Mouse (Mus musculus): ENCODE results near the gene Olfr904. TPM values are rescaled to one million over a fixed set of nuclear protein-coding genes. Genes with fewer than 3 reads are reported as not detected.

Olfr904 gene
- total RNA-seq (2021) = not detected

GRCm38 (mm10) chr9:38462844-38463243, at the start of gene Olfr904:
Olfr904 (plus strand) TSS chr9:38463144.
- no peak for DNase-seq

DNA sequence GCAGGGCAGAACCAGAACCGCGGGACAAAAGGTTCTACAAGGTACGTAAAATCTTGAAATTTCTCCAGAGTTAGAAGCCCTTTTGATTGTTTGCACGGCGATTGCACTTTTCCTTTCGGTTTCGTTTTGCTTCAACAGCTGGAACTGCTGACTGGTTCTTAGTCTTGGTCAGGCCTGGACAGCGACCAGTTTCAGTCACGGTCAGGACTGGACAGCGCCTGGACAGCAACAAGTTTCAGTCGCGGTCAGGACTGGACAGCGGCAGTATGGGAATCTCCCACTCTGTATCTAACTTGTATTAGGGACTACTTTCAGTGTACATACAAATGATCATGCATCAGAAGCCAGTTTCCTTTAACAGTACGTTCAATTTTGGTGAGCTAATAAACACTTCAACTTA, 49.4 kb upstream of the Olfr904 start:
- peak; percentile 24 for DNase-seq

DNA sequence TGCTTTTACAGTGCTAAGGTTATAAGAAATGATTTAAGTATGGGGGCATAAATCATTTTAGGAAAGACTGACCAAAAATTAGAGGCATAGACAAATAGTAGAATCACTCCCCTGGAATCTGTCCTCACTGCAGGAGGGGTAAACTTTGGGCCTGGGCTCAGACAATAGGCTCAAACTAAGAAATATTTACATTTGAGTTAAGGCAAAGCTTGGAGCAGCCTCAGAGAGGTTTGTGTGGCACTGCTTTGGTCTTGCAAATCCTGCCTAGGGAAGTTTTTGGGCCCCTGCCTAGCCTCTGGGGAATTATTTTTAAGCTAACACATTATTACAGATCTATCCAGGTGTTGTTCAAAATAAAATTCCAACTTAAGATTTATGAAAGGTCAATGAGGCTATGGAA, 39.1 kb upstream of the Olfr904 start:
- DNase-seq = no peak

DNA sequence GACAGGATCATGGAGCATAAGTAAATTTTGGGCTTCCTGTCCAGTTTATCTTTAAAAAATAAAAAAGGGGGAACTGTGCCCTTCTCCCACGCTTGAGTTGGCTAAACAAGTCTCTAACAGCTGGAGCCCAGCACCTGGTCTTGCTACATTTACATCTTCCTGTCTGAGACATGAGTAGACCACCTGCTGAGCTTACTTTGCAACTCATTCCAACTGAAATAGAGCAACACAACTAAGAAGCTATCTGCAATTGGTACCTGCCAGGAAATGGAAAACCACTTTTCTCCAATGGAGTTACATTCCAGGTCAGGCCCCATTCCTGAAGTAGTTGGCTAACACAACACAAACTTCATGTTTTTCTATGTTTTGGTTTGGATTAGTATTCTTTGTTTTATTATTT, 35.9 kb upstream of the Olfr904 start:
- DNase-seq = no peak

DNA sequence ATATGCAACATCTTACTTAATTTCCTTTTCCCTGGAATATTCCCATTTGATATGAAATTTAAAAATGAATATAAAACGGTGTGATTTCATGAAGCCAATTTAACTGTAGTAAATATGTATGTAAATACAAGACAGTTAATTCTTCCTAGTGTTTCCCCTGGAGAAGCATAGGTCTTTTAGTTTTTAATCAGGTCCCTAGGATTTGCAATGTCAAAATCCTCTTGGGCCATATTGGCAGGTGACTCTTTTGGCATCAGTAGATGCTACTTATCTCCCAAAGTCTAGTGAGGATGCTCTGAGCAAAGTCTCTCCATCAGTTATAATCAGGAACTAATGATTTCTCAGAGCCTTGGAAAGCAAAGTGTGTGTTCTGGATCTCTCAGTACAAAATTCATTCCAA, 33.8 kb upstream of the Olfr904 start, which contains the start of gene Olfr901:
Olfr901 (plus strand) TSS at position 301 of the 400 bp plus-strand sequence.
- DNase-seq = no peak

- DNase-seq = no peak
Measured at GRCm38 (mm10) chr9:38447352-38447751, 15.6 kb upstream of the Olfr904 start, which contains the start of gene Olfr902. Olfr902 (plus strand) TSS chr9:38447652.

- DNase-seq = no peak
Measured at GRCm38 (mm10) chr9:38470807-38471206, 7.9 kb downstream of the Olfr904 start, which contains the start of gene Olfr905. Olfr905 (plus strand) TSS chr9:38471107.

DNA sequence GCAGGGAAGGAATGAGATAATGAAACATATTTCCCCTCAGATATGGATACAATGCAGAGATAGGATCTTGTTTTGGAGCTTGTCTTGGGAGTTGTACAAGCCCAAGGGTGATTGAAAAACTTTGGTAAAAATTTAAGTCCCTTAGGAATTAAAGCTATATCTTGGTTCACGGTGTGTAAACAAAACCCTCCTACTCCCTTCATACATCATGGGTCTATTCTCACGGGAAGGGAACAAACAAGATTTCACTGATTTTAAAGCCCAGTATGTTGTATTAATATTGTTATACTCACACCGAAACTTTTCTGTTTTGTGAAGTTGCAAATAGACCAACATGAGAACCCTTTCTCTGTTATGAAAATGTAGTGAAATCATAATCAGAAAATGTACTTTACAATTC, 23.8 kb downstream of the Olfr904 start, which contains the start of gene Olfr906:
Olfr906 (plus strand) TSS at position 301 of the 400 bp plus-strand sequence.
- no peak for DNase-seq

DNA sequence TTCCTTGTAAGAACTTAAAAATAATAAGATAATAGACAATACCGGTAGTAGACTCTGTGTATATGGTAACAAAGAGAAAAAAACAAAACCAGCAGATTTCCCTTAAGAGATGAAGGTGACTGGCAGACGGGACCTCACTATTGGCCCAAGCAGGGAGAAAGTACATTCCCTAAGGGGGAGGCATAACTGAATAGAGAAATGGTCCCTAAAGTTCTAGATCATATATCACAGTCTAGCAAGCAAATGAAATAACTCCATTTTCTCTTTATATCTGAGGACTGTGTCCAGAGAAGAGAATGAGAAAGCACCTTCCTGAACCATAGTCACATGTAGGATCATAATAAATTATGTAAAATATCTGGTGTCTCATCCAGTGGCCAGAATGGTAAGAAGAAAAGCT, 32.6 kb downstream of the Olfr904 start, which contains the start of gene Olfr907:
Olfr907 (plus strand) TSS at position 301 of the 400 bp plus-strand sequence.
- DNase-seq = no peak

- DNase-seq = no peak
Measured at GRCm38 (mm10) chr9:38512353-38512752, 49.4 kb downstream of the Olfr904 start.

Other genes starting within 250 kb of the Olfr904 start
- not detected for gene Olfr894, start 245.1 kb upstream of the Olfr904 start, total RNA-seq (2021)
- gene Olfr143, start 210.4 kb upstream of the Olfr904 start, total RNA-seq (2021) = not detected
- gene Olfr895, start 195.3 kb upstream of the Olfr904 start, total RNA-seq (2021) = not detected
- not detected for gene Olfr896-ps1, start 172.0 kb upstream of the Olfr904 start, total RNA-seq (2021)
- gene Olfr25, start 134.1 kb upstream of the Olfr904 start, total RNA-seq (2021) = not detected
- not detected for gene Olfr898, start 114.7 kb upstream of the Olfr904 start, total RNA-seq (2021)
- not detected for gene Olfr250, start 96.2 kb upstream of the Olfr904 start, total RNA-seq (2021)
- not detected for gene Olfr251, start 86.1 kb upstream of the Olfr904 start, total RNA-seq (2021)
- not detected for gene Olfr147, start 61.4 kb upstream of the Olfr904 start, total RNA-seq (2021)
- gene Olfr901, start 33.7 kb upstream of the Olfr904 start, total RNA-seq (2021) = not detected
- gene Olfr902, start 15.5 kb upstream of the Olfr904 start, total RNA-seq (2021) = not detected
- gene Olfr905, start 8.0 kb downstream of the Olfr904 start, total RNA-seq (2021) = not detected
- not detected for gene Olfr906, start 23.9 kb downstream of the Olfr904 start, total RNA-seq (2021)
- not detected for gene Olfr907, start 32.7 kb downstream of the Olfr904 start, total RNA-seq (2021)
- gene Olfr911-ps1, start 58.4 kb downstream of the Olfr904 start, total RNA-seq (2021) = not detected
- not detected for gene Olfr910, start 74.7 kb downstream of the Olfr904 start, total RNA-seq (2021)
- not detected for gene Olfr912, start 117.0 kb downstream of the Olfr904 start, total RNA-seq (2021)
- not detected for gene Olfr913, start 129.6 kb downstream of the Olfr904 start, total RNA-seq (2021)
- not detected for gene Olfr914, start 142.0 kb downstream of the Olfr904 start, total RNA-seq (2021)
- not detected for gene Olfr916, start 196.7 kb downstream of the Olfr904 start, total RNA-seq (2021)
- gene Olfr917, start 202.7 kb downstream of the Olfr904 start, total RNA-seq (2021) = not detected
- gene Olfr918, start 211.5 kb downstream of the Olfr904 start, total RNA-seq (2021) = not detected
- gene Olfr919, start 240.5 kb downstream of the Olfr904 start, total RNA-seq (2021) = not detected